Mouse (Mus musculus) forebrain, embryonic 16.5 days (tissue): Measurements from ENCODE around the gene Mtmr10. TPM values are rescaled to one million over a fixed set of nuclear protein-coding genes. Genes with fewer than 3 reads are reported as not detected.
A peak's percentile ranks its signal among the peaks of the same experiment; 100 is the strongest.

Source experiments
- ATAC-seq: fragments of 200-750 bp; cut with Nextera tagmentation; 2 replicates; pipeline ENCODE4 v1.8.0; 2017; ENCODE audit warnings: mild to moderate bottlenecking, moderate library complexity
- H3K27ac ChIP-seq: fragments of 300-500 bp; sonication (generic); 2 replicates; pipeline ENCODE4 v1.5.1; 2014; ENCODE audit warnings: low read length, control low read depth
- H3K27me3 ChIP-seq: fragments of 300-500 bp; sonication (generic); replicated peaks from 2 replicates; pipeline ENCODE4 v1.6.1; 2014; ENCODE audit warnings: low read length; ENCODE audit not compliant: control insufficient read depth, insufficient read depth
- H3K36me3 ChIP-seq: fragments of 300-500 bp; sonication (generic); 2 replicates; pipeline ENCODE4 v1.6.1; 2014; ENCODE audit not compliant: control insufficient read depth, insufficient read depth
- H3K4me1 ChIP-seq: fragments of 300-500 bp; sonication (generic); replicated peaks from 2 replicates; pipeline ENCODE4 v1.6.1; 2014; ENCODE audit warnings: low read length; ENCODE audit not compliant: control insufficient read depth, insufficient read depth
- H3K4me2 ChIP-seq: fragments of 300-500 bp; sonication (generic); 2 replicates; pipeline ENCODE4 v1.6.1; 2014; ENCODE audit warnings: mild to moderate bottlenecking, low read length, control low read depth
- H3K4me3 ChIP-seq: fragments of 300-500 bp; sonication (generic); replicated peaks from 2 replicates; pipeline ENCODE4 v1.5.1; 2014; ENCODE audit warnings: mild to moderate bottlenecking, low read length, control low read depth
- H3K9ac ChIP-seq: fragments of 300-500 bp; sonication (generic); replicated peaks from 2 replicates; pipeline ENCODE4 v1.6.1; 2014; ENCODE audit warnings: low read depth, low read length, control low read depth
- H3K9me3 ChIP-seq: fragments of 300-500 bp; sonication (generic); 2 replicates; pipeline ENCODE4 v1.6.1; 2016; ENCODE audit warnings: low read length; ENCODE audit not compliant: control insufficient read depth
- WGBS: fragments of 180-500 bp; shearing (Covaris S2); extraction: QIAGEN DNeasy Blood & Tissue Kit; methylation state at CpG from one replicate; pipeline ENCODE4 v1.1.7; 2014; 5-methylcytosine and 5-hydroxymethylcytosine counted together
- microRNA-seq: library from miRNA; unstranded; fragments of <30 nt; microRNA quantifications from one replicate; pipeline ENCODE4, GENCODE M21; 2017
- polyA plus RNA-seq: library from polyadenylated mRNA; unstranded; fragments of >200 nt; fragmentation: Nextera tagmentation; extraction: Ambion mirVana; gene quantifications from 2 replicates; pipeline ENCODE4 v1.2.1, GENCODE M21; 2015

Gene Mtmr10
- polyA plus RNA-seq, 1 experiment from 2014 or later = 8.8 TPM

GRCm38 (mm10) chr7:64373830-64374562 lies 86.5 kb downstream of the Mtmr10 start, which contains the start of gene Fan1:
Gene Fan1, minus strand, starts transcription at chr7:64374095.
- Histone ChIP-seq H3K4me3 (peak within 1 kb of the TSS; percentile 64), H3K27me3 (no peaks in the 10 kb centered on the region), H3K4me1 (peaks cover 8% of the 10 kb centered on the region), H3K36me3 (peaks cover 7% of the 10 kb centered on the region), H3K9ac (peak within 1 kb of the TSS; percentile 70), H3K4me2 (peak within 1 kb of the TSS; percentile 77), H3K9me3 (no peaks in the 10 kb centered on the region), H3K27ac (peak within 1 kb of the TSS; percentile 91)
- 4% methylated on average over 27 of the region's 27 CpGs for WGBS
- peak; percentile 98 for ATAC-seq

Small RNAs within 50 kb of the gene (microRNA-seq; reads per million reads assigned to microRNA genes)
- gene Mir6416 = not detected

Other genes with a start within 250 kb of the Mtmr10 start
- gene Trpm1, start 133.8 kb upstream of the Mtmr10 start, polyA plus RNA-seq = 0.08 and 0.53 TPM in 2 replicates
- gene Fan1, start 86.4 kb downstream of the Mtmr10 start, polyA plus RNA-seq = 5.2 and 7.8 TPM in 2 replicates
- 27.7 and 28.7 TPM in 2 replicates for gene Mphosph10, start 104.6 kb downstream of the Mtmr10 start, polyA plus RNA-seq
- gene Mcee, start 105.0 kb downstream of the Mtmr10 start, polyA plus RNA-seq = 30.5 and 31.6 TPM in 2 replicates
- gene Apba2, start 214.1 kb downstream of the Mtmr10 start, polyA plus RNA-seq = 161 and 176 TPM in 2 replicates